Mouse (Mus musculus): ENCODE measurements at regions not wholly inside any gene's neighbourhood (a gene's known extent, or its start where the extent isn't known, plus 50 kb on each side); places are given as distances from the start of the nearest gene placed in this dataset.

- no peak overlapping the region for H3K27ac ChIP-seq (ENCODE audit: low read length)
- H3K4me2 ChIP-seq (replicated peaks; ENCODE audit: low read depth, low read length) = no peak overlapping the region
- peak; percentile 78 for ATAC-seq (ENCODE audit: low FRiP score, low TSS enrichment)
- no peak overlapping the region for H3K4me3 ChIP-seq (ENCODE audit: low read length)
- WGBS = 43% methylated on average over 5 of the region's 5 CpGs
- no peaks in the 10 kb centered on the region for H3K9me3 ChIP-seq (ENCODE audit: low read length)
- no peaks in the 10 kb centered on the region for H3K27me3 ChIP-seq (ENCODE audit: insufficient read depth, low read length)
- peaks cover 9% of the 10 kb centered on the region; the same call in 1 of the 2 replicates for H3K4me1 ChIP-seq (ENCODE audit: insufficient read depth, low read length)
- no peaks in the 10 kb centered on the region for H3K36me3 ChIP-seq (ENCODE audit: insufficient read depth, low read length)
- H3K9ac ChIP-seq (replicated peaks; ENCODE audit: low read length) = no peak overlapping the region
These were observed 187.9 kb upstream of the Klf14 start for GRCm38 (mm10) chr6:31146779-31147178.

- no peak overlapping the region for H3K4me3 ChIP-seq (ENCODE audit: low read length)
- peaks cover 9% of the 10 kb centered on the region; the same call in 1 of the 2 replicates for H3K4me1 ChIP-seq (ENCODE audit: insufficient read depth, low read length)
- H3K9ac ChIP-seq (replicated peaks; ENCODE audit: low read length) = no peak overlapping the region
- H3K4me2 ChIP-seq (replicated peaks; ENCODE audit: low read depth, low read length) = no peak overlapping the region
- peak overlapping the region; percentile 16; the same call in 1 of the 2 replicates for H3K27ac ChIP-seq (ENCODE audit: low read length)
- no peaks in the 10 kb centered on the region for H3K27me3 ChIP-seq (ENCODE audit: insufficient read depth, low read length)
- no peaks in the 10 kb centered on the region for H3K36me3 ChIP-seq (ENCODE audit: insufficient read depth, low read length)
- ATAC-seq (ENCODE audit: low FRiP score, low TSS enrichment) = no peak
- 62% methylated on average over 10 of the region's 10 CpGs for WGBS
- H3K9me3 ChIP-seq (ENCODE audit: low read length) = no peaks in the 10 kb centered on the region
These were observed 188.8 kb upstream of the Klf14 start for GRCm38 (mm10) chr6:31147682-31148081.

- Histone ChIP-seq H3K27ac (ENCODE audit: low read length) (0 out of 2 replicates have a peak overlapping the region, but pooled peaks have one; percentile 14), H3K4me2 (replicated peaks; ENCODE audit: low read depth, low read length) (no peak overlapping the region), H3K27me3 (ENCODE audit: insufficient read depth, low read length) (no peaks in the 10 kb centered on the region), H3K9ac (replicated peaks; ENCODE audit: low read length) (no peak overlapping the region), H3K36me3 (ENCODE audit: insufficient read depth, low read length) (no peaks in the 10 kb centered on the region), H3K4me3 (ENCODE audit: low read length) (no peak overlapping the region), H3K9me3 (ENCODE audit: low read length) (no peaks in the 10 kb centered on the region), H3K4me1 (ENCODE audit: insufficient read depth, low read length) (peaks cover 9% of the 10 kb centered on the region; the same call in 1 of the 2 replicates)
- peak; percentile 65; the same call in 1 of the 2 replicates for ATAC-seq (ENCODE audit: low FRiP score, low TSS enrichment)
- 44% methylated on average over 8 of the region's 8 CpGs for WGBS
These were observed 189.5 kb upstream of the Klf14 start for GRCm38 (mm10) chr6:31148311-31148856.

- WGBS = 91% methylated on average over 6 of the region's 6 CpGs
- H3K4me2 ChIP-seq (replicated peaks; ENCODE audit: low read depth, low read length) = no peak overlapping the region
- peaks cover 9% of the 10 kb centered on the region; the same call in 1 of the 2 replicates for H3K4me1 ChIP-seq (ENCODE audit: insufficient read depth, low read length)
- no peaks in the 10 kb centered on the region for H3K36me3 ChIP-seq (ENCODE audit: insufficient read depth, low read length)
- no peaks in the 10 kb centered on the region for H3K9me3 ChIP-seq (ENCODE audit: low read length)
- no peak for ATAC-seq (ENCODE audit: low FRiP score, low TSS enrichment)
- H3K27me3 ChIP-seq (ENCODE audit: insufficient read depth, low read length) = no peaks in the 10 kb centered on the region
- H3K9ac ChIP-seq (replicated peaks; ENCODE audit: low read length) = no peak overlapping the region
- no peak overlapping the region for H3K27ac ChIP-seq (ENCODE audit: low read length)
- no peak overlapping the region for H3K4me3 ChIP-seq (ENCODE audit: low read length)
These were observed 190.3 kb upstream of the Klf14 start for GRCm38 (mm10) chr6:31149164-31149563.

GRCm38 (mm10) chr6:31150416-31150815, 191.5 kb upstream of the Klf14 start:
- ATAC-seq (ENCODE audit: low FRiP score, low TSS enrichment) = no peak
- Histone ChIP-seq H3K4me1 (ENCODE audit: insufficient read depth, low read length) (peaks cover 9% of the 10 kb centered on the region; the same call in 1 of the 2 replicates), H3K9ac (replicated peaks; ENCODE audit: low read length) (no peak overlapping the region), H3K4me2 (replicated peaks; ENCODE audit: low read depth, low read length) (no peak overlapping the region), H3K27ac (ENCODE audit: low read length) (no peak overlapping the region), H3K36me3 (ENCODE audit: insufficient read depth, low read length) (no peaks in the 10 kb centered on the region), H3K9me3 (ENCODE audit: low read length) (no peaks in the 10 kb centered on the region), H3K4me3 (ENCODE audit: low read length) (no peak overlapping the region), H3K27me3 (ENCODE audit: insufficient read depth, low read length) (no peaks in the 10 kb centered on the region)
- 84% methylated on average over 8 of the region's 8 CpGs for WGBS

GRCm38 (mm10) chr6:31155857-31156256, 197.0 kb upstream of the Klf14 start:
- 22% methylated on average over 5 of the region's 5 CpGs for WGBS
- Histone ChIP-seq H3K36me3 (ENCODE audit: insufficient read depth, low read length) (no peaks in the 10 kb centered on the region), H3K4me1 (ENCODE audit: insufficient read depth, low read length) (peaks cover 9% of the 10 kb centered on the region; the same call in 1 of the 2 replicates), H3K27ac (ENCODE audit: low read length) (no peak overlapping the region), H3K4me2 (replicated peaks; ENCODE audit: low read depth, low read length) (no peak overlapping the region), H3K27me3 (ENCODE audit: insufficient read depth, low read length) (no peaks in the 10 kb centered on the region), H3K9ac (replicated peaks; ENCODE audit: low read length) (no peak overlapping the region), H3K9me3 (ENCODE audit: low read length) (no peaks in the 10 kb centered on the region), H3K4me3 (ENCODE audit: low read length) (no peak overlapping the region)
- ATAC-seq (ENCODE audit: low FRiP score, low TSS enrichment) = peak; percentile 39; the same call in 1 of the 2 replicates

GRCm38 (mm10) chr6:31156999-31157398, 198.1 kb upstream of the Klf14 start:
- ATAC-seq (ENCODE audit: low FRiP score, low TSS enrichment) = no peak
- H3K9me3 ChIP-seq (ENCODE audit: low read length) = no peaks in the 10 kb centered on the region

GRCm38 (mm10) chr6:31157429-31157828, 198.6 kb upstream of the Klf14 start:
- Histone ChIP-seq H3K27ac (ENCODE audit: low read length) (no peak overlapping the region), H3K4me1 (ENCODE audit: insufficient read depth, low read length) (peaks cover 9% of the 10 kb centered on the region; the same call in 1 of the 2 replicates), H3K36me3 (ENCODE audit: insufficient read depth, low read length) (no peaks in the 10 kb centered on the region), H3K27me3 (ENCODE audit: insufficient read depth, low read length) (no peaks in the 10 kb centered on the region), H3K4me3 (ENCODE audit: low read length) (no peak overlapping the region), H3K9ac (replicated peaks; ENCODE audit: low read length) (no peak overlapping the region), H3K4me2 (replicated peaks; ENCODE audit: low read depth, low read length) (no peak overlapping the region), H3K9me3 (ENCODE audit: low read length) (no peaks in the 10 kb centered on the region)
- 80% methylated on average over 6 of the region's 6 CpGs for WGBS
- ATAC-seq (ENCODE audit: low FRiP score, low TSS enrichment) = no peak

More at GRCm38 (mm10) chr6:31156999-31157398, 198.1 kb upstream of the Klf14 start:
- H3K4me1 ChIP-seq (ENCODE audit: insufficient read depth, low read length) = peaks cover 9% of the 10 kb centered on the region; the same call in 1 of the 2 replicates
- H3K27ac ChIP-seq (ENCODE audit: low read length) = no peak overlapping the region
- no peak overlapping the region for H3K9ac ChIP-seq (replicated peaks; ENCODE audit: low read length)
- H3K27me3 ChIP-seq (ENCODE audit: insufficient read depth, low read length) = no peaks in the 10 kb centered on the region
- no peaks in the 10 kb centered on the region for H3K36me3 ChIP-seq (ENCODE audit: insufficient read depth, low read length)
- H3K4me2 ChIP-seq (replicated peaks; ENCODE audit: low read depth, low read length) = no peak overlapping the region
- 87% methylated on average over 2 of the region's 2 CpGs for WGBS
- H3K4me3 ChIP-seq (ENCODE audit: low read length) = no peak overlapping the region

GRCm38 (mm10) chr6:31158648-31159047, 199.8 kb upstream of the Klf14 start:
- H3K36me3 ChIP-seq (ENCODE audit: insufficient read depth, low read length) = no peaks in the 10 kb centered on the region
- peaks cover 9% of the 10 kb centered on the region; the same call in 1 of the 2 replicates for H3K4me1 ChIP-seq (ENCODE audit: insufficient read depth, low read length)
- ATAC-seq (ENCODE audit: low FRiP score, low TSS enrichment) = no peak; the same call in 1 of the 2 replicates
- no peak overlapping the region for H3K9ac ChIP-seq (replicated peaks; ENCODE audit: low read length)
- no peak overlapping the region for H3K4me2 ChIP-seq (replicated peaks; ENCODE audit: low read depth, low read length)
- H3K27ac ChIP-seq (ENCODE audit: low read length) = no peak overlapping the region
- H3K4me3 ChIP-seq (ENCODE audit: low read length) = no peak overlapping the region
- H3K9me3 ChIP-seq (ENCODE audit: low read length) = no peaks in the 10 kb centered on the region
- no peaks in the 10 kb centered on the region for H3K27me3 ChIP-seq (ENCODE audit: insufficient read depth, low read length)
- 79% methylated on average over 7 of the region's 7 CpGs for WGBS

- H3K36me3 ChIP-seq (ENCODE audit: insufficient read depth, low read length) = no peaks in the 10 kb centered on the region
- no peak overlapping the region for H3K4me3 ChIP-seq (ENCODE audit: low read length)
- H3K27me3 ChIP-seq (ENCODE audit: insufficient read depth, low read length) = no peaks in the 10 kb centered on the region
- no peak; the same call in 1 of the 2 replicates for ATAC-seq (ENCODE audit: low FRiP score, low TSS enrichment)
- H3K9me3 ChIP-seq (ENCODE audit: low read length) = no peaks in the 10 kb centered on the region
- H3K27ac ChIP-seq (ENCODE audit: low read length) = no peak overlapping the region
- peak overlapping the region; percentile 19; the same call in 1 of the 2 replicates for H3K9ac ChIP-seq (replicated peaks; ENCODE audit: low read length)
- H3K4me1 ChIP-seq (ENCODE audit: insufficient read depth, low read length) = peaks cover 9% of the 10 kb centered on the region; the same call in 1 of the 2 replicates
- 32% methylated on average over 8 of the region's 8 CpGs for WGBS
- peak overlapping the region; percentile 50 for H3K4me2 ChIP-seq (replicated peaks; ENCODE audit: low read depth, low read length)
These were observed 200.4 kb upstream of the Klf14 start for GRCm38 (mm10) chr6:31159240-31159639.
